Mouse (Mus musculus): Measurements from ENCODE around the gene Lrrc8d.

The Lrrc8d gene

GRCm38 (mm10) chr5:105822521-105823498 lies 123.0 kb downstream of the Lrrc8d start:
- no peak for DNase-seq

DNA sequence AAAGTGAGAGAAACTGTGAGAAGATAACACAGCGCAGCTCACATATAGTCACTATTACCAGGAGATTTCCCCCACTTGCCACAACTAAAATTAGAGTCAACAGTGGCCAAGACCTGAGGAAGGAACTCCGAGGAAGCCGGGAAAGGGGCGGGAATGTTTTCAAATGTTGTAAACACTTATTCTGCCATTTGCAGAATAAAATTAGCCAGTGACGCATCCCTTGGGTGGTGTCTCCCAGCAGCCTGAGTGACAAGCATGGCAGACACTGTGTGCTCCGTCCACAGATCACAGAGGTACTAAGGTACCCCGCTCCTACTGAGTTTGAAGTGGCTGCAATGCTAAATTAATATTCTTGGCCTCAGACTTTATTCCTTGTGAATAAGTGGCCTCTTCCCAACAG lies 124.5 kb downstream of the Lrrc8d start:
- DNase-seq = no peak

- DNase-seq = no peak
These were observed 125.1 kb downstream of the Lrrc8d start for GRCm38 (mm10) chr5:105824827-105825226.

DNA sequence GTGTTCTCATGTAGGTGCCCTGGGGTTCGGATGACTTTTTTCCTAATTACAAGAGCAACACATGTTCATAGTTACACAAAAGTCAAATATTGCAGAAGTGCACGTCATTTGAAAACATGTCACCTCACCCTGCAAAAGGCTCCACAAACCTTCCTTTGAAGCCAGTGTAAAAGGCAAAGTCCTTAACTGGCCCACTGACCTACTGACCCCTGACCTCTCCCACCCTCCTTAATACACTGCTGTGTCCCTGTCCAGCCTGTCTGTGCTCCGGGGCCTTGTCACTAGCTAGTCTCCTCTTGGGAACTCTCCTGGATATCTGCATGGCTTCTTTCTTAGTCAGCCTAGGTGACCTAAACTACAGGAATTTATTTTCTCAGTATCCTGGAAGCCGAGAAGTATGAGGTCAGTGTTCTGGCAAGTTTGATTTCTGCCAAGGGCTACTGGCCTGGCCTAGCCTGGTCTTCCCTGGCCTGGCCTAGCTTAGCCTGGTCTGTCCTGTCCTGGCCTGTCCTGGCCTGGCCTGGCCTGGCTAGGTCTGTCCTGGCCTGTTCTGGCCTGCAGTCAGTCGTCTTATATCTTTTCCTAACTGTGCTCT lies 127.2 kb downstream of the Lrrc8d start:
- DNase-seq = no peak

DNA sequence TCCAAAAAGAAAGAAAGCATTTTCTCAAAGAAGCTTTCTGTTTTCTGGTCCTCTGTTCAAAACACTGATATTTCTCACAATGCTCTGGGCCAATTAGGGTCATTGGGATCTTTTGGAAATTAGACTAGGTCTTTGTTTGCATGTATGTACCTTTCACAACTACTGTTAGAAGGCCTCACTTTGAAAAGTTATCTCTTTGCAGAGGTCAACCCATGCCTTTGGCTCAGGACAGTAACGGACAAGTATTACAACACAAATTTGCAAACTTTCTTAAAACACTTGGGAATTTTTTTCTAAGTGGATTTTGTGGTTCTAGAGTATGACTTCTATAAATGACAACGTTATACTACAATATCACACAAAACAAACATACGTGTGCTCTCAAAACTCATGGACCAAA lies 128.3 kb downstream of the Lrrc8d start:
- no peak for DNase-seq

GRCm38 (mm10) chr5:105829008-105829586 lies 129.3 kb downstream of the Lrrc8d start:
- no peak for DNase-seq

DNA sequence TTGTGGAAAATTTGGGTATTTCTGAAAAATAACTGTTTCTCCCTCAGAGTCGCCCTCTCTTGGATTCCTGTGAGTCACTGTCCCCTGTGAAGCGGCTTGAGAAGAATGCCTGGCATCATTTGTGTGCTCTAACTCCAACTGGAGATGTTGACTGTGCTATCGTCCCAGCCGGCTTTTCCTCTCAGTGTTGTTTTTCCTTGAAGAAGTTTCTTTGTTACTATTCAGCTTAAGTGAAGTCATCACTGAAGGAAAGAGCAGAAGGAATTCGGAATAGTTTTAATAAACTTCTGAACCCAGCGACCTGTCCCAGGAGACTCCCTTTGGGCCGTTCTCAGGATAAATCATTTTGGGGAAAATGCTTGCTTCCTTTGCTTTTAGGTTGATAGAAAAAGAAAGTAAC lies 132.4 kb downstream of the Lrrc8d start:
- DNase-seq = no peak

GRCm38 (mm10) chr5:105833923-105834322 lies 134.2 kb downstream of the Lrrc8d start:
- no peak for DNase-seq

DNA sequence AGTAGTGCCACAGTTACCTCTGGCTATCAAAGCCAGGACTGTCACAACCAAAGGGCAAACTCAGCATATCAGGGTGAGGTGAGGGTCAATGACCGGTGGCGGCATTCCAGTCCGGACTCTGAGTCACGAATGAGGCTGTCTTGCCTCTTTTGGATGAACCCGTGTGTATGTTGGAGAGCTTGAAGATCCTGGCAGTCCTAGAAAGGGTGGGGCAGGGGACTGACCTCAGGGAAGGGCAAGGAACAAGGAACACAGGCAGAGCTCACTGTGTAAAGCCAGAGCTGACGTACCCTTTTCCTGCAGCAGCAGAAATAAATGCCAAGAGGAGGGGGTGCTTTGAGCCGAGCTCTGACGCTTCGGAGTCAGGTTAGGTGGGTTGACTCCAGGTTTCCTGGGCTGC lies 136.2 kb downstream of the Lrrc8d start:
- no peak for DNase-seq

DNA sequence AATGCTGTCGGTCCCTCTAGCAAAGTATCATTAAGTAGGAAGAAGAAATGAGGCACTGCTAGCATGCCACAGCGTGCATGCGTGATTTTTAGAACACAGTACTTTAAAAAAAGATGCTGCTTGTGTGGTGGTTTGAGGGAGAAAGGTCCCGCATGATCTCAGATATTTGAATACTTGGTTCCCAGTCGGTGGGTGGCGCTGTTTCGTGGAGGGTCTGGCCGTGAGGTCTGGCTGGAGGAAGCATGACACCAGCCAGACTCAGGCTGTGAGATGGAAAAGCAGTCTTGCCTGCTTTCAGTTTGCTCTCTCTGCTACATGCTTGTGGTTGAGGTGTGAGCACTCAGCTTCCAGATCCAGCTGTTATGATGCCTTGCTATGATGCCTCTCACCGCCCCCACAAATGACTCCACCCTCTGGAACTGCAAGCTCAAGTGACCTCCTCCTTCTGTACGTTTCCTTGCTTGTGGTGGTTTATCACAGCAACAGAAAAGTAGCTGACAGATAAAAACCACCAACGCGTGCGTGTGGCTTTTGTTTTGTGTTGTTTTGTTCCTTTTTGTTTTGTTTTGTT lies 140.1 kb downstream of the Lrrc8d start:
- DNase-seq = no peak

- DNase-seq = no peak
These were observed 144.4 kb downstream of the Lrrc8d start for GRCm38 (mm10) chr5:105844044-105844753.

DNA sequence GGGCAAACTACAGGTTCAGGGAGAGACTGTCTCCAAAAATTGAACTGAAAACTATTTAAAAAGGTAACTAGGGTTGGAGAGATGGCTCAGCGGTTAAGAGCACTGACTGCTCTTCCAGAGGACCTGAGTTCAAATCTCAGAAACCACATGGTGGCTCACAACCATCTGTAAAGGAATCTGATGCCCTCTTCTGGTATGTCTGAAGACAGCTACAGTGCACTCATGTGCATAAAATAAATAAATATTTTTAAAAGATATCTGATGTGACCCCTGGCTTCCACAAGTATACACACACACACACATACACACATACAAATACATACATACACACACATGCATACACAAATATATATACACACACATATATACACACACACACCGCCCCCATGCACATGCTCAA lies 145.3 kb downstream of the Lrrc8d start:
- no peak for DNase-seq

GRCm38 (mm10) chr5:105847726-105848125 lies 148.0 kb downstream of the Lrrc8d start:
- DNase-seq = no peak

GRCm38 (mm10) chr5:105849222-105849621 lies 149.5 kb downstream of the Lrrc8d start:
- DNase-seq = peak; percentile 46

- no peak for DNase-seq
These were observed 149.9 kb downstream of the Lrrc8d start for GRCm38 (mm10) chr5:105849643-105850042.

GRCm38 (mm10) chr5:105853271-105853670 lies 153.5 kb downstream of the Lrrc8d start:
- DNase-seq = no peak

- DNase-seq = no peak
These were observed 157.7 kb downstream of the Lrrc8d start for GRCm38 (mm10) chr5:105857486-105857885.

- no peak for DNase-seq
These were observed 159.3 kb downstream of the Lrrc8d start for GRCm38 (mm10) chr5:105858754-105859694.

- no peak for DNase-seq
These were observed 160.1 kb downstream of the Lrrc8d start for GRCm38 (mm10) chr5:105859716-105860460.

DNA sequence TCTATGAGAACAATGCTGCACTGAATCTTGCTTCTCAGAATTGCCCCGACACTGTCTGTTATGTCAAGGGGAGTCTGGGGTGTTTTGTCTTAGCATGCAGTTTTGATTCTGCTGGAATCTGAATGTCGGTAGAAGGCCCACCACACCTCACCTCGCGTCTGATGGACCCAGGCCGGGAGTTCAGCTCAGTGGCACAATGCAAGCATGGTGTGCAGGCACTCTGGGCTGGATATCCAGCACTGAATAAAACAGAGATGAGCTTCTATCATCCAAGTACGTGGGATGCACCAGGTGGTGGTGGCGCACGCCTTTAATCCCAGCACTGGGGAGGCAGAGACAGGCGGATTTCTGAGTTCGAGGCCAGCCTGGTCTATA lies 160.7 kb downstream of the Lrrc8d start:
- DNase-seq = no peak

- DNase-seq = no peak
These were observed 161.8 kb downstream of the Lrrc8d start for GRCm38 (mm10) chr5:105861616-105862015.

All from thymus, postnatal 25 days (tissue).